Mouse (Mus musculus) stomach, embryonic 16.5 days (tissue): ENCODE results near the gene Pdhx. TPM values are rescaled to one million over a fixed set of nuclear protein-coding genes. Genes with fewer than 3 reads are reported as not detected.

ENCODE experiments used
- ATAC-seq: fragments of 200-750 bp; cut with Nextera tagmentation; 2 replicates; pipeline ENCODE4 v1.8.0; 2017; ENCODE audit warnings: moderate number of reproducible peaks, moderate TSS enrichment; ENCODE audit not compliant: insufficient read depth, low FRiP score
- H3K27ac ChIP-seq: fragments of 300-500 bp; sonication (generic); 2 replicates; pipeline ENCODE4 v1.5.1; 2014; ENCODE audit warnings: low read length
- H3K27me3 ChIP-seq: fragments of 300-500 bp; sonication (generic); 2 replicates; pipeline ENCODE4 v1.6.1; 2014; ENCODE audit warnings: low read length, control low read depth, mixed read lengths; ENCODE audit not compliant: control insufficient read depth, insufficient read depth
- H3K36me3 ChIP-seq: fragments of 300-500 bp; sonication (generic); 2 replicates; pipeline ENCODE4 v1.6.1; 2014; ENCODE audit warnings: low read length; ENCODE audit not compliant: control insufficient read depth, insufficient read depth
- H3K4me1 ChIP-seq: fragments of 300-500 bp; sonication (generic); 2 replicates; pipeline ENCODE4 v1.6.1; 2014; ENCODE audit warnings: low read length, control low read depth, mixed read lengths; ENCODE audit not compliant: control insufficient read depth, insufficient read depth
- H3K4me2 ChIP-seq: fragments of 300-500 bp; sonication (generic); 2 replicates; pipeline ENCODE4 v1.6.1; 2014; ENCODE audit warnings: low read depth, low read length, mixed read lengths
- H3K4me3 ChIP-seq: fragments of 300-500 bp; sonication (generic); replicated peaks from 2 replicates; pipeline ENCODE4 v1.5.1; 2014; ENCODE audit warnings: mild to moderate bottlenecking, low read length
- H3K9ac ChIP-seq: fragments of 300-500 bp; sonication (generic); 2 replicates; pipeline ENCODE4 v1.6.1; 2014; ENCODE audit warnings: low read length
- H3K9me3 ChIP-seq: fragments of 300-500 bp; sonication (generic); replicated peaks from 2 replicates; pipeline ENCODE4 v1.6.1; 2016; ENCODE audit warnings: low read length, control low read depth; ENCODE audit not compliant: control insufficient read depth
- WGBS: fragments of 180-500 bp; shearing (Covaris S2); extraction: QIAGEN DNeasy Blood & Tissue Kit; methylation state at CpG from one replicate; pipeline ENCODE4 v1.1.7; 2014; 5-methylcytosine and 5-hydroxymethylcytosine counted together
- polyA plus RNA-seq: library from polyadenylated mRNA; unstranded; fragments of >200 nt; fragmentation: Nextera tagmentation; extraction: Ambion mirVana; gene quantifications from 2 replicates; pipeline ENCODE4 v1.2.1, GENCODE M21; 2015

The Pdhx gene
- polyA plus RNA-seq: 33.6 and 39.6 TPM in 2 replicates

DNA sequence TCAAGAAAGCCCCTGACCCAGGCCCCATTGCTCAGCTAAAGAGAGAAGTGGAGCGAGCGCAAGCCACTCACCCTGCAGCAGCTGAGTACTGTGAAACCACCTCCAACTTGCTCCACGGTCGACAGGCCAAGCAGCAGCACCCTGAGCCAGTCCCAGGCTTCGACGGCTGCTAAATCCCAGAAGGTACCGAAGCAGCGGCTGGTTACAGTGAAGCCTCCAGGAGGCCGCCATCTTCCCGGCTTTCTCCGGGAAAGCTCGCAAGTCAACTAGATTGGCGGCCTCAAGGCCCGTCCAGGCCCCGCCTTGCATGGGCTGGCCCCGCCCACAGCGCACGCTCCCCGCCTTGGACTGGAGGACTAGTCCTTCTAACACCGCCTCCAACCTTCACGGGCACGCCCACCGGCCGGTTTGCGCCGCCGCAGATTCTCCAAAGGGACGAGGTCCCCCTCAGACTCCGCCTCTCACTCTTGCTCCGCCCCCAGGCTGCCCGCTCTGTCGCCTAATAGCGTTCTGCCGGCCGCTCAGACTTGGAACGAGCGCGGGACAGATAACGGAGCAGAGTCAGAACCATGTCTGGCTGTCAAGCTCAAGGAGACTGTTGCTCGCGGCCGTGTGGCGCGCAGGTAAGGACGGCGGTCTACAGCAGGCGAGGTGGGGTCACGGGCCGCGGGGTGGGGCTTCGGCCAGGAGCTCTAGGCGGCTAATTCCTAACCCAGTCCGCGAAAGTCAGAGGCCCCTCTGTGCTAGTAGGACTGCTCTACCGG lies at the start of gene Pdhx, which contains the start of gene Apip:
Gene Pdhx (minus strand): TSS at position 295 of the 764 bp plus-strand sequence.
Gene Apip (plus strand): TSS at position 457 of the 764 bp plus-strand sequence.
- no peaks in the 10 kb centered on the region for H3K27me3 ChIP-seq
- H3K36me3 ChIP-seq: no peaks in the 10 kb centered on the region
- no peaks in the 10 kb centered on the region for H3K9me3 ChIP-seq
- peak; percentile 100 for ATAC-seq
- peak within 1 kb of the TSS; percentile 94 for H3K9ac ChIP-seq
- WGBS: under 1% methylated on average over 55 of the region's 55 CpGs
- H3K4me3 ChIP-seq: peak within 1 kb of the TSS; percentile 90
- peak within 1 kb of the TSS; percentile 69 for H3K4me2 ChIP-seq
- H3K27ac ChIP-seq: peak within 1 kb of the TSS; percentile 87
- peaks cover 17% of the 10 kb centered on the region for H3K4me1 ChIP-seq

DNA sequence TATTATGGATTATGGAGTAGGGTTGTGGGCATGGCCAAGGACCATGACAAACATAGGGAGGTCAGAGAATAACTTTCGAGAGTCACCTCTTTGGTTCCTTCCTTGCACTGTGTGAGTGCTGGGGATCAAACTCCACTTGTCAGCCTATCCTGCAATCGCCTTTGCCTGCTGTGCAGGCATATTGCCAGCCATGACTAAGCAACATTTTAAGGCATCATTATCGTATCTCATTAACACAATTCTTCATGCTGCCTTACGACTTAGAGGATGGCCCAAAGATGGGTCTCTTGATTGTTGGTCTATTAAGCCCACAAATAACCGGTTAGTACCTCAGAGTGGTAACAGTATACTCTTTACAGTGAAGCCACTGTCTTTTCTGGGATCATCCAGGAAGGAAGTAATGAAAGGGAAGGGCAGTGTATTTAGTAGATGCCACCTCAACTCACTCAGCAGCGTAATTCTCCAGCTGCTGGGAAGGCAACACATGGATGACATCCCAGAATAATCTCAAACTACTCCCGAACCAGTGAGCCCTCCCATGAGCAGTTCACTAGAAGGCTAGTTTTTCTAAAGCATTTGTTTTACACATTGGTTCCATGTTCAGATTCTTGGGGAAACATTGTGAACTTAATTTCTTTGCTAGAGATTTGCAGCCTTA lies 46.0 kb upstream of the Pdhx start:
- H3K9me3 ChIP-seq: no peaks in the 10 kb centered on the region
- no peak overlapping the region for H3K27ac ChIP-seq
- no peak overlapping the region for H3K4me3 ChIP-seq
- H3K4me1 ChIP-seq: no peaks in the 10 kb centered on the region
- no peak for ATAC-seq
- no peak overlapping the region for H3K4me2 ChIP-seq
- no peak overlapping the region for H3K9ac ChIP-seq
- 75% methylated on average over 7 of the region's 7 CpGs for WGBS
- H3K36me3 ChIP-seq: no peaks in the 10 kb centered on the region
- H3K27me3 ChIP-seq: no peaks in the 10 kb centered on the region

DNA sequence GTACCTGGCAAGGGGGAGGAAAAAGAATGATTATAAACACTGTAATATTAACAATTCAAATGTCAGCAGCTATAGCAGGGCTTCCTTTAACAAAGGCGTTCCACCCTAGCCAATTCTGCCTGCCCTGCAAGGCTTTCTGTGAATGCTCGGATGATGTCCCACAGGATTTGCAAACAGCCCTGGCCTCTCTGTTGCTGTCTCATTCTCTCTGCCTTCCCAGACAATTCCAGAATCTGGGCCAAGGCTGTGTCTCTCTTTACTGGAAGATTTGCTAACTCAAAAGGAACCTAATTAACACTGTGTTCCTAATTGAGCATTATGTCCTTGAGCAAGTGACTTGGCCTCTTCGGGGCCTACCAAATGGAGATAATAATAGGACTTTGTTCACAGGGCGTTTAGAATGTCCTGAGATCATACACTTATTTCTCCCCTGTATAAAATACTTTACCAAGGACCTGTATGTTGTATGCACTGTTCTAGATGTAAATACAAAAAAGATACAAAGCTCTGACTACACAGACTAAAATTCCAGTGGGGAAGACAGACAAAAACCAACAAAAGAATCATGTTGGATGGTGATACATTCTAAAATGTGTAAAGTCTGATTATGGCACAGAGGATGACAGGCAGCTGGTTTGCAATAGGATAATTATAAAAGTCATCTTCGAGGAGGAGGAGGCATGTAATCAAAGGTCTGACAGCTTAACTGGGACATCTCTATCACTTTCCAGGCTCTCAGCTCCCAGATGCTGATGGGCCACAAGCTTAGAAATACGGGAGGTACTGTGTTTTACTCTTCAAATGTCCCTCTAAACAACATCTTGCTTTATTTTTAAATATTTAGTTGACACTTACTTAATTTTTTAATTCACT lies 45.2 kb upstream of the Pdhx start:
- no peaks in the 10 kb centered on the region for H3K36me3 ChIP-seq
- no peak overlapping the region for H3K9ac ChIP-seq
- no peak overlapping the region for H3K4me3 ChIP-seq
- H3K27ac ChIP-seq: no peak overlapping the region
- H3K9me3 ChIP-seq: no peaks in the 10 kb centered on the region
- no peaks in the 10 kb centered on the region for H3K4me1 ChIP-seq
- no peak overlapping the region for H3K4me2 ChIP-seq
- ATAC-seq: no peak
- H3K27me3 ChIP-seq: no peaks in the 10 kb centered on the region
- 62% methylated on average over 6 of the region's 6 CpGs for WGBS

DNA sequence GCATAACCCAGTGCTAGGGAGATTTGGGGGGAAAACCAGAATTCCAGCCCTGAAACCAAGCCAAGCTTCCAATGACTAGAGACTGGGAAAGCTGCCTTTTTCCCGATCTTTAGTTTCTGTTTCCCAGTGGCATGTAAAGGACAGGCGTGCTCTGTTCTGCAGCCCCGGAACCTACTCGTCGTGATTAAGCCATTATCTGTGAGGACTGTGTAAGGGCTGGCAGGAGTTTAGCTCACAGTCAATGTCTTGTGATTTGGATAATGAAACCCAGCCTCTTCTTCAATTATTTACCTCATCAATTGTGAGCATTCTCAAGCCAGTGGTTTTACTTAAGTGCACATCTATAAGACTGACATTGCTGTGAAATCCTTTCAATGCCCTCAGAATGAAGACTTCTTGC lies 43.9 kb upstream of the Pdhx start:
- H3K36me3 ChIP-seq: no peaks in the 10 kb centered on the region
- WGBS: 60% methylated on average over 5 of the region's 5 CpGs
- H3K9ac ChIP-seq: no peak overlapping the region; the same call in 1 of the 2 replicates
- no peak overlapping the region for H3K4me3 ChIP-seq
- no peaks in the 10 kb centered on the region for H3K4me1 ChIP-seq
- no peak for ATAC-seq
- no peaks in the 10 kb centered on the region for H3K9me3 ChIP-seq
- H3K27ac ChIP-seq: no peak overlapping the region
- no peaks in the 10 kb centered on the region for H3K27me3 ChIP-seq
- H3K4me2 ChIP-seq: no peak overlapping the region

DNA sequence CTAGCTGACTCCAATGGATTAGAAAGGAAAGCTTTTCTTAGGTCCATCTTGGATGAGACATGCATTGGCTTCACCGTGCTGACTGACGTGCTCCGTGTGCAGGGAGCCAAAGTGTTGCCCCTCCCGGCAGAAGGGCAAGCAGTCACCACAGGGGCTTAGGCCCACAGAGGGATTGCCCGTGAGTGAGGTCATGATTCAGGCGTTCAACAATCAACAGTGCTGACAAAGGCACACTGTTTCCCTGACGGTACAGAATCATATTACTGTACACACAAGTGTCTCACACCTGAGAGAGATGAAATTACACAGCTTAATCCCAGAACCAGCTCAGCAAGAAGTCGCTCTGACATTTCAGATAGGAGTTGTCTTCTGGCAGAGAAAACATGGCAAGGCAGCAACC lies 38.4 kb upstream of the Pdhx start:
- Histone ChIP-seq H3K9me3 (no peaks in the 10 kb centered on the region), H3K9ac (no peak overlapping the region), H3K36me3 (no peaks in the 10 kb centered on the region), H3K4me1 (no peaks in the 10 kb centered on the region), H3K27me3 (no peaks in the 10 kb centered on the region), H3K4me2 (no peak overlapping the region), H3K4me3 (no peak overlapping the region), H3K27ac (peak overlapping the region; percentile 54)
- 0 out of 2 replicates have a peak, but pooled peaks have one; percentile 40 for ATAC-seq
- 47% methylated on average over 8 of the region's 8 CpGs for WGBS

DNA sequence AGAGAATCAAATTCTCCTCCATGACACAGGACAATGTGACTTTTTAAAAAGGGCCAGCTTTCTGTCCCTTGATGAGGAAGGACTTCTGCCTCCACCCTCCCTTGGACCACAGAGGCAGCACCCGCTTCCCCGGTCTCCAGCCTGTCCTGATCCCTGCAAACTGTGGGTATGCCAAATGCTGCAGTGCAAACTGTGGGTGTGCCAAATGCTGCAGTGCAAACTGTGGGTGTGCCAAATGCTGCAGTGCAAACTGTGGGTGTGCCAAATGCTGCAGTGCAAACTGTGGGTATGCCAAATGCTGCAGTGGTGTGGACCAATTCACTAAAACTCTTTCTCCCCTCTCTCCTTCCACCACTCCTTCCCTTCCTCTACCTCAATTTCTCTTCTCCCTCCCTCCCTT lies 32.9 kb upstream of the Pdhx start:
- WGBS: 79% methylated on average over 2 of the region's 2 CpGs
- Histone ChIP-seq H3K4me2 (no peak overlapping the region), H3K27me3 (no peaks in the 10 kb centered on the region), H3K9me3 (no peaks in the 10 kb centered on the region), H3K27ac (no peak overlapping the region), H3K4me3 (no peak overlapping the region), H3K9ac (no peak overlapping the region), H3K36me3 (no peaks in the 10 kb centered on the region), H3K4me1 (no peaks in the 10 kb centered on the region)
- no peak for ATAC-seq

DNA sequence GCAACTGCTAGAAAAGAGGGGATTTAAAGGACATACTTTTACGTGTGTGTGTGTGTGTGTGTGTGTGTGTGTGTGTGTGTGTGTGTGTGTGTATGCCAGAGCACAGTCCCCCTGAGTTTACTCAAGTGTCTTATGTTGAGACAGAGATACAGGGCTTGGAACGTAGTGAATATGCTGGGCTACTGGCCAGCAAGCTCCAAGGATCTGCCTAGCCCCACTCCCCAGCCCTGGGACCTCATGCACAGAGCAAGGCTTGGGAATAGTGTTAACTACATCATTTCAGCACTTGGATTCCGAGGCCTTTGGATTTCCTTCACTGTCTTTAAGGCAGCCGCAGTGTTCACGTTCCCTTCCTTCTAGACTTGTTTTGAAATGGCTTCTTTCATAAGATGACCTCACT lies 29.3 kb upstream of the Pdhx start:
- Histone ChIP-seq H3K4me1 (no peaks in the 10 kb centered on the region), H3K9me3 (no peaks in the 10 kb centered on the region), H3K9ac (no peak overlapping the region), H3K27ac (no peak overlapping the region), H3K4me3 (no peak overlapping the region), H3K4me2 (no peak overlapping the region), H3K36me3 (no peaks in the 10 kb centered on the region), H3K27me3 (no peaks in the 10 kb centered on the region)
- no peak for ATAC-seq
- WGBS: 62% methylated on average over 5 of the region's 5 CpGs

DNA sequence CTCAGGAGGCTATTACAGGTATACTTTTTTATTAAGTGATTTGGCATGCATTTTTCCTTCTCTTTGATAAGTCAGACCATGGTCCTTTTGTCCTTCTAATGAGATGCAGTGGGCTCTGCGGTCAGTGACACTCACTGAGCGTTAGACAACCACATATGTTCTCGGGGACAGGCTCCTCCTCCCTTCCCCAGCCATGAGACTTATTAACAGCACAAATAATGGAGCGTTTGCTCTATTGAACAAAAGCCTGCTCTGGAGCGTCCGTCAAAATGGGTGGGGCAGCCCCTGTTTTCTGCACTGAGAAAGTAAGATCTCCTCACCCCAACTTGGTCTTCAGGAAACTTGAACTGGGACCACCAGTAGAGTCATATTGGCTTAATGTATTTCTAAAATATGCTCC lies 16.2 kb upstream of the Pdhx start:
- no peaks in the 10 kb centered on the region for H3K4me1 ChIP-seq
- 71% methylated on average over 6 of the region's 6 CpGs for WGBS
- no peaks in the 10 kb centered on the region for H3K9me3 ChIP-seq
- H3K36me3 ChIP-seq: 0 out of 2 replicates have a peak, but pooled peaks cover 17% of the 10 kb centered on the region
- ATAC-seq: no peak
- H3K9ac ChIP-seq: no peak overlapping the region
- no peak overlapping the region for H3K27ac ChIP-seq
- no peaks in the 10 kb centered on the region for H3K27me3 ChIP-seq
- no peak overlapping the region for H3K4me2 ChIP-seq
- no peak overlapping the region for H3K4me3 ChIP-seq
